Mouse (Mus musculus) G1E (cell line): ENCODE measurements at regions not wholly inside any gene's neighbourhood (a gene's known extent, or its start where the extent isn't known, plus 50 kb on each side); places are given as distances from the start of the nearest gene placed in this dataset.

Experiments used
- CTCF ChIP-seq: IDR thresholded peaks from 2 replicates; pipeline ENCODE4 v1.5.1; 2012; ENCODE audit warnings: low read depth, low read length, inconsistent platforms, mixed read lengths
- GATA1 ChIP-seq: IDR thresholded peaks from 2 replicates; pipeline ENCODE4 v1.6.1; 2012; ENCODE audit warnings: borderline replicate concordance, low read length, inconsistent platforms, mixed read lengths

GRCm38 (mm10) chr17:44423471-44423985 lies 235.1 kb downstream of the Clic5 start:
- no peak for TF ChIP-seq CTCF
- no peak for TF ChIP-seq GATA1
